Mouse (Mus musculus) G1E-ER4 (cell line): ENCODE measurements around the gene Gpr152. TPM values are rescaled to one million over a fixed set of nuclear protein-coding genes. Genes with fewer than 3 reads are reported as not detected.

Experiments used
- GATA1 ChIP-seq: IDR thresholded peaks from one replicate; pipeline ENCODE4 v1.8.0; 2012; ENCODE audit warnings: low read length, inconsistent platforms
- polyA plus RNA-seq: library from polyadenylated mRNA; stranded (reverse); fragments of >175 nt; gene quantifications from 2 replicates; pipeline ENCODE4 v1.2.3, GENCODE M21; 2012

The Gpr152 gene
- polyA plus RNA-seq, 1 experiment: not detected

- TF ChIP-seq GATA1: no peak
These were observed 31.3 kb downstream of the Gpr152 start for GRCm38 (mm10) chr19:4170723-4171392.

DNA sequence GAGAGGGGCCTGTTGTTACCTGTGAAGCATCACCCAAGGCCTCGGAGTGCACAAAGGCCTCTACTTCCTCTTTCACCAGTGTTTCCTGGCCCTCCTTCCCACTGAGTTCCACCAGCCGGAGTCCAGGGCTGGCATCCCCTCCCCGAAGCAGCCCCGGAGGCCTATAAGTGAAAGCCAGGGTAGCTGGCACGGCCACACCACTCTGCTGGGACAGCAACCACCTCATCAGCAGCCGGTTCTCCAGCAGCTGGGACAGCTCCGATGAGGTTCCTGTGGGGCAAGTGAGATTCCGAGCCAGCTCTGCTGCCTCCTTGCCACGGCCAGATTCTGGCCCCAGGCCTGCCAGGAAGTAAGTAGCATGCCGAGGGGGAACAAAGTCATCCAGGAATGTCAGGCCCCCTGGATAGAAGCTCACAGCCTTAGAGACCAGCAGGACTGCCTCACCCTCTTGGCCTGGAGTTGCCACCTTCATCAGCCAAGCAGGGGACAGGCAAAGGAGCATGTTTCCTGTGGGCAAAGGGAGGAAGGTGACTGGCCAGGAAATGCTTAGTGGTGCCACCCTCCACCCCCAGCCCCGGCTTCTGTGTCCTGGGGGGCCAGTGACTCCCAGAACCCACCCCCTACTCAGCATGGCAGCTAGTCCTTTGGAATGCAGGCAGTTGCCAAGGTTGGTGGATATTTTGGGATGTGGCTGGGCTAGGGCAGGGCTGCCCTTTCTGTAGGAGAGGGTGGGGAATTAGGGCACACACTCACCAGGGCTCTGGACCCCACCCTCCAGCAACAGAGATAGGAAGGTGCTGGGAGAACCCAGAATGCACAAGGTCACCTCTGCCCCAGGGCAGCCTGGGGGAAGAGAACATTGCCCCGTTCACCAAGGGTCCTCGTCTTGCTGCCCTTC, 32.1 kb downstream of the Gpr152 start:
- no peak for TF ChIP-seq GATA1

DNA sequence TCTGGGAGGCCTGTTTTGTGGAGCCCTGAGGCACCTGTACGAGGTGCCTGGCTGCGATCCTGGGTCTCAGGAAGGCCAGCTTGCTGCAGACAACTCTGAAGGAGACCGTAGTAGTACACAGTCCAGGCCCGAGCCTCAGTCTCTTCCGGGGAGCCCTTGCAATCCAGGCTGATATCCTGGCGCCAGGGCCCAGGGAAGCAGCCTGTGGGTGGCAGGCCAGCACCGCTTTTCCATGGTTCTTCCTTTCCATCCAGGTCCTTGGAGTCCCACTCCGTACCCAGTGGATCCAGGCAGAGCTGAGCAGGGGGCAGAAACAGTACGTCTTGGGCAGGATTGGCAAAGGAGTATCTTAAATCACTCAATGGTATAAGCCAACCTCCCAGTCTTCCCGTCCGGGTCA, 33.3 kb downstream of the Gpr152 start:
- TF ChIP-seq GATA1: no peak

GRCm38 (mm10) chr19:4175368-4175947, 35.9 kb downstream of the Gpr152 start, which contains the start of gene Carns1:
Gene Carns1, minus strand, starts transcription at chr19:4175479.
- TF ChIP-seq GATA1: no peak

- TF ChIP-seq GATA1: no peak
These were observed 40.8 kb downstream of the Gpr152 start for GRCm38 (mm10) chr19:4180411-4180810.

GRCm38 (mm10) chr19:4181892-4182291, 42.3 kb downstream of the Gpr152 start:
- no peak for TF ChIP-seq GATA1

- no peak for TF ChIP-seq GATA1
These were observed 44.1 kb downstream of the Gpr152 start for GRCm38 (mm10) chr19:4183689-4184088.

- TF ChIP-seq GATA1: no peak
These were observed 45.7 kb downstream of the Gpr152 start for GRCm38 (mm10) chr19:4184976-4185975.

- TF ChIP-seq GATA1: no peak
These were observed 47.7 kb downstream of the Gpr152 start for GRCm38 (mm10) chr19:4187303-4187702.

GRCm38 (mm10) chr19:4189051-4189620, 49.5 kb downstream of the Gpr152 start:
- no peak for TF ChIP-seq GATA1

GRCm38 (mm10) chr19:4190831-4191334, 51.3 kb downstream of the Gpr152 start, which contains the start of gene Tbc1d10c:
Gene Tbc1d10c, minus strand, starts transcription at chr19:4191284.
- TF ChIP-seq GATA1: no peak

- TF ChIP-seq GATA1: no peak
These were observed 52.1 kb downstream of the Gpr152 start, which contains the start of gene Ppp1ca for GRCm38 (mm10) chr19:4191528-4192250. Gene Ppp1ca, plus strand, starts transcription at chr19:4192065.

DNA sequence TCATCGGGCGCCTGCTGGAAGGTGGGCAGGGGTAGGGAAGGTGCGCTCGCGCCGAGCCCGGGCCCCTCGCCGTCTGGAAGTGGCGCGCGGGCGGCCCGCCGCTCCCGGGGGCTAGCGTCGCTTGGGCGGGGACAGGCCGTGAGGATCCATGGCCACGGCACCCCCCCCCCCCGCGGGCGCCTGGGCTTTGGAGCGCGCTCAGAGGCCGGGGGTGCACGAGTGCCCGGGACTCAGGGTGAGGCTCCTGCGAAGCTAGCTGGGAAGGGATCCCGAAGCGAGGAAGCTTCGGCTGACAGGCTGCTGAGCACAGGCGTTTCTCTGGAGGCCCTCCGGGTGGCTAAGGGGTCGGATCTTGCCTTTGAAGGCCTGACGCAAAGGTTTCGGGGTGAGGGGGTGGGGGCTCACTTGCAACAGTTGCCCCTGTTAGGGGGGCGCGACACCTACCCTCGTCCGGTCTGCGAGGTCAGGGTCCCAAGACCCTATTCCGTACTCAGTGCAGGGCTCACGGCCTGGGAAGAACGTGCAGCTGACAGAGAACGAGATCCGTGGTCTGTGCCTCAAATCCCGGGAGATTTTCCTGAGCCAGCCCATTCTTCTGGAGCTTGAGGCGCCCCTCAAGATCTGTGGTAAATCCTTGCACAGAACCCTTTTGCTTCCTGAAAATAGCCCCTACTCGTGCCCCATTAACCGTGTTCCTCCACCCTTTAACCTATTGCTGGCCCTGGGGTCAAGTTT, 52.8 kb downstream of the Gpr152 start:
- no peak for TF ChIP-seq GATA1
